Mouse (Mus musculus) retina, postnatal 1 day (tissue): Measurements from ENCODE around the gene Klhl11.

Source experiments
- DNase-seq: peaks from one replicate; pipeline ENCODE4 v3.0.0-alpha.2; 2012

Gene Klhl11

GRCm38 (mm10) chr11:100465833-100466232, 6.7 kb downstream of the Klhl11 start:
- no peak for DNase-seq

DNA sequence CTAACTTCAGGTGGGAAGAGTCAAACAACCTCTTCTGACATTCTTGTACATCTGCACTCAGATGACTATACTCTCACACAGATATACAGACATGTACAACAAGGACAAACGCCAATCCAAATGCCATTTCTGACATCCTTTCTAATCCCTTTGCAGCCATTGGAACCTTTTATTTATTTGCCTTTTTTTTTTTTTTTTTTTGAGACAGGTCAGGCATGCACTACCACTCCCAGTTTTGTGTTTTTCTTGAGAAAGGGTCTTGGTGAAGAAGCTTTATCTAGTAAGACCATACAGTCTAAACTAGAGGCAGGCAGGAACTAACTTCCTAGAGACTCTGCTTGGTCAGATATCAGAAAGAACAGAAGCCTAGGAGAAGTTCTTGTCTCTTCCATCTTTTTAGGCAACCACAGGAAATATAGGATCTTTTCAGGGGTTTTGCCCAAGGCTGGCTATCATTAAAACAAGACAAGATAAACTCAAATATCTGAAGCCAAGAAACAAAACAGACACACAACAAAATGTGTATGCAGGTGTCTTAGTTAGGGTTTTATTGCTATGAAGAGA, 7.2 kb downstream of the Klhl11 start:
- DNase-seq = no peak

GRCm38 (mm10) chr11:100462699-100463098, 9.8 kb downstream of the Klhl11 start:
- no peak for DNase-seq

DNA sequence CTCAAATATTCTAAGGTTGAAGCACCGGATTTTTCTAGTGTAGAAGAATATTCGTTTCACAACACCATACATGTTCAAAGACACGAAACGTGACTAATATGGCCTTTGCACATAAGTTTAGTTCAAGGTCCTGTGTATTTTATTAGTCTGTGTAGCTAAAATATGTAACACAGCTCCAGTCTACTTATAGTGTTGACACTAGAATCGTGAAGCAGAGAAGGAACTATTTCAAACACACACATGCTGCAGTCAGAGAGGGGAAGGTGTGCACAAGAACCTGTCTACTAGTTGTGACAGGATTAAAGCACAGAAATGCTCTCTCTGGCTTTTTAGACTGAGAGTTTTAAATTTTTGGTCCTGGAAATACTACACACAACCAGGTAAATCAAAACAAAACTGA, 14.8 kb downstream of the Klhl11 start:
- no peak for DNase-seq

DNA sequence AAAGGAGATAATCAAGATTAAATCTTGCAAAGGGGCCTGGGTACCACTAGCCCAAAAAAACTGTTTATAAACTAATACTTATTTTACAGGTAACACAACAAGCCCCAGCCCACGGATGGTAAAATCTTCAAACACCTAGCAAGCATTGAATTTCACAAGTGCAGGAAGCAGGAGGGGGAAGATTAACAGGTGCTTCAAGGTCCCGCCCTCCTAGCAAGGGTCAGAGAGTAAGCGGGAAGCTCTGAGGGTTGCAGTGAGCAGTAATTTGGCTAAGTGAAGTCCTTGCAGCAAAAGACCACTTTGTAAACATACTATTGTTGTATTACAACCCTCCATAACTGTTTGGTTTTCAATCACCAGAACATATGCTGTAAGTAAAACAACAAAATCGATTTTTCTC, 15.3 kb downstream of the Klhl11 start:
- DNase-seq = no peak

DNA sequence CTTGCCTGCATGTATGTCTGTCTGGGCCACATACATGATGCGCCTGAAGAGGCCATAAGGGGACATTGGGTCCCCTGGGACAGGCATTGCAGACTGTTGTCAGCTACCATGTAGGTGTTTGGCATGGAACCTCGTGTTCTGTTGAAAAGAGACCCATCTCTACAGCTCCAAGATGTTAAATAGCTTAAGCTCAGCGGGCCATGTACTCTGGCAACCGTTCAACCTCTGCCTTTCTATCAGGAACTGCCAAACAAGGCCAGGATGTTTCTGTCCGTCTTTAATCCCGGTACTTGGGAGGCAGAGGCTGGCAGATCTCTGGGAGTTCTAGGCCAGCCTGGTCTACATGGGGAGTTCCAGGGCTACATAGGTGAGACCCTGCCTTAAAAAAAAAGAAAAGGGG, 29.9 kb downstream of the Klhl11 start:
- DNase-seq = no peak

- no peak for DNase-seq
Measured at GRCm38 (mm10) chr11:100441797-100442196, 30.7 kb downstream of the Klhl11 start, which contains the start of the genes Nt5c3b and Klhl10. Nt5c3b (minus strand) TSS chr11:100441808. Klhl10 (plus strand) TSS chr11:100441917.

GRCm38 (mm10) chr11:100440691-100441522, 31.6 kb downstream of the Klhl11 start:
- peak; percentile 91 for DNase-seq

DNA sequence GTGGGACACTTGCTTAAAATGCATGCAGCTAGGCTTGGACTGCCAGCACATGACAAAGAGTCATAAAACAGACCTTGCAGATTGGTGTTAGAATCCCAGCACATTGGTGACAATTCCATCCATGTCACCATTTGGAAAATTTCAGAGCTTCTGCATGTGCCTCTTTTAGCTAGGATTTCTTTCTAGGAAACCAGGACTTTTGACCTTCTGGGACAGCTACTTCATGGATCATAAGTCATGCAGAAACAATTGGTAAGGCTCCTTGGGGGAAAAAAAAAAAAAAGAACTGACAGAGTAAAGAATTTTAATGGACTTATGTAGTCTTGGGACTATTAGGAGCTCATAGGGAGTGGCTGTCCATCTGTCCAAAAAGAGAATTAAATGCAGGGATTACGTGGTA, 34.6 kb downstream of the Klhl11 start:
- DNase-seq = no peak

DNA sequence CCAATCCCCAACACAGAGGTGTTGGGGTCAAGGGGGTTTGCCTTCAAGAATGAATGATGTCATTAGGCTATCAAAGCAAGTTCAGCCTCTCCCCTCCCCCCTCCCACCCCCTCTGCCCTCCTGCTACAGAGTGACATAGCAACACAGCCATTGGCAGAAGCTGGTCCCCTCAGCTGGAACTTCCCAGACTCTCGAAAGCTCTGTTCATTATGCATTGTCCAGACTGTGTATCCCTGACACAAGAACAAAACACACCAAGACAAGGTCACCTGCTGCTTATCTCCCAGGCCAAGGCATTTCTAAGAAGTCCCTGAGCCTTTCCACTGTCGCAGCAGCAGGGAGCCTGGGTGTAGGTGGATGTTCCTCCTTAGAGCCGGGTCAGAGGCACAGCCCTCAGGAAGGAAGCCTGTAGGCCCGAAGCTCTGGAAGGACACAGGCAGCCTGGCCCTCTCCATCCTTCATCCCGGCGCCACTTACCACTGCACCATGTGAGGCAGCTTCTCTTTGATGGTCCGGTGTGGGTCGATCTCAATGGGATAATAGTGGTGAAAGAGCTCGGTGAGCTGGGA, 36.8 kb downstream of the Klhl11 start:
- DNase-seq = no peak

DNA sequence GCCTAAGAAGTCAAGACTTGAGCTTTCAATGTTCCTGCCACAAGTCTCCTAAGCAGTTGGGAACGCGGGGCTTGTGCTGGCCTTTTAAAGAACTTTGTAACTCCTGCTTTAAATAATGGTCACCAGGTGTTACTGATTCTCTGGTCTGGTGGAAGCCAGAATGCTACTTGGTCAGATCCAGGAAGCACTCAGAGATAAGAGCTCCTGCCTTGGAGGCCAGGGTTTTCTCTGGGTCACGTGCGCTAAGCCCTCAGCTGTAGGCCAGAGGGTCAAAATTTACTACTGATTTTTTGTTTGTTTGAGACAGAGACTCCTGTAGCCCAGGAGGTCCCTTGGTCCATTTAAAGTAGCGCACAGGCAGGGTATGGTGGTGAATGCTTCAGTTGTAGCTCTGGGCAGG, 40.5 kb downstream of the Klhl11 start:
- DNase-seq = no peak

DNA sequence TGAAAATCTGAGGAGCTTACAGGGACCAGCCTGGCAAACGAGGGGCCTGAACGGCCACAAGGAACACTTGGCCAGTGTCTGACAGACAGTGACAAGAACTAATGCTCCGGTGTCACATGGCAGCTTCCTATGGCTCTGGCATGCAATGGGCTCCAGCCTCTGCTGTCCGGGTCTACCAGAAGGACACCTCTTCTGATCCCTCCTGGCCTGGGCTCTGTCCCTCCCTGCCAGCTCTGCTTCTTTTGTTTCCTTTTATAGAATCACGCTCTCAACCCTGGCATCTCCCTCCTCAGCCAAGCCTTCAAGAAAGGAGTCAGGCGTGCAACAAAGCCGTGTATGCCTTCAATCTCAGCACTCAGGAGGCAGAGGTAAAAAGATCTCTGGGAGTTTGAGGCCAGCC, 42.5 kb downstream of the Klhl11 start:
- DNase-seq = no peak

DNA sequence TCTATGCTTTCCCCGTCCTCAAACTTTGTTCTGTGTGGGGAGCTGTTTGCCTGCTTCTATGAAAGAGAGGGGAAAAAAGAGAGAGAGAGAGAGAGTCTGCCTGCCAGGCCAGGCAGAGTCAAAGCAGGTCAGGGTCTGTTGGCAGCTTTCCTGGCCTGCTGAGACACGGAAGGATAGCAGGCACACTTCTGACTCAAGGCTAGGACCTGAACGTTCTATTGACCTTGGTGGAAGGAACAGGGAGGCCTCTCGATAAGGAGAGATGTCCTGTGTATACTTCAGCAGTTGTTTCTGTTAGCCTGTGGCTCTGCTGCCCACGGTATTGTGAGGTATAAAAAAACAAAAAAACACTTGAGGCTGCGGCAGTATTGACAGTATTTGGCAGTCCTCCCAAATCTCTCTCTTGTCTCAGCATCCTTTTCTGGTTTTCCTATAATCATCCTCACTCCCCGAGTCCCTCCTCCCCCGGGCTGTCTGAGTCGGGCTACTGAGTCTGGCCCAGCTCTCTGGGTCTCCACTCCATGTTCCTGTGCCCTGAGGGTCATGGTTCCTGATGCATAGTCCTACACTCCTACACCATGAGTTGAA, 43.8 kb downstream of the Klhl11 start:
- no peak for DNase-seq

DNA sequence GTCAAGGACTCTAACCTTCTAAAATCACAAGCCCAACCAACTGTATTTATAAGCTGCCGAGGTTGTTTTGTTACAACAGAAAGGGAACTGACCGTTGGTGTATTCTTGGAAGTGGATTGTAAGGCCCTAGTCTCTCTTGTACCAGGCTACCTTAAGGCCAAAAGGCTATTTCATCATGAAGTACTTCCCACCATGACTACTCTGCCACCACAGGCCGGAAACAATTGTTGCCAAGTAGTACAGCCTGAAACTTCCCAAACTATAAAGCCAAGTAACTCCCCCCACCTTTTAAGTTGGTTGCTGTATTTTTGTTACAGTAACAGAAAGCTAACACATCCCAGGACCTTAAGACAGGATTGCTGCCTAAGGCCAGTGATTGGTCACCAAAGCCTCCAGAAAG, 45.7 kb downstream of the Klhl11 start:
- DNase-seq = no peak

- peak; percentile 83 for DNase-seq
Measured at GRCm38 (mm10) chr11:100425851-100426250, 46.7 kb downstream of the Klhl11 start.

DNA sequence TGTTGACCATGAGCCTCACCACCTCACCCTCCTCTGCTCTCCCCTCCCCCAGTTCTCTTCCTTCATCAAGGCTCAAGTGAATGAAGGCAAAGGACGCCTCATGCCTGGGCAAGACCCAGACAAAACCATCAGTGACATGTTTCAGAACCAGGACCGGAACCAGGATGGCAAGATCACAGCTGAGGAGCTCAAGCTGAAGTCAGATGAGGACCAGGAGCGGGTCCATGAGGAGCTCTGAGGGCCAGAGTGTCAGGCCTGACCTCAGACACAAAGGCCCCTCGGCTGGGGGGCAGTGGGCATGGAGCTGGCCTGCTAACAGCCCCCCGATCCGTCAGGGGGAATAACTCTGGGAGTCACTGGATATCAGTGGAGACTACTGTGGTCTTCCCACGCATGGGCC, 48.7 kb downstream of the Klhl11 start:
- DNase-seq = no peak

DNA sequence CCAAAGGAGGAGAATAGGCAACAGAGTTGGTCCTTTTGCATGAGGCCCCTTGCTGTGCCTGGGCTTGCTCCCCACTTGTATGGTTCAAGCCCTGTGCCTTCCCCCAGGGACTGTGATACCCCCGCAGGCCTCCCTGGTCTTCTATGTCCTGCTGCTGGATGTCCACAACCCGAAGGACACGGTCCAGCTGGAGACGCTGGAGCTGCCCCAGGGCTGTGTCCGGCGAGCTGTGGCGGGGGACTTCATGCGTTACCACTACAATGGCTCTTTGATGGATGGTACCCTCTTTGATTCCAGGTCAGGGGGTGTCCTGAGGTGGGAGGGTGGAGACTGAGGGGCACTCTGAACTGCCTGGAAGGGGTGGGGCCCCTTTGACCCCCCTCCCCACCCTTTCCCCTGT, 51.0 kb downstream of the Klhl11 start:
- DNase-seq = no peak

DNA sequence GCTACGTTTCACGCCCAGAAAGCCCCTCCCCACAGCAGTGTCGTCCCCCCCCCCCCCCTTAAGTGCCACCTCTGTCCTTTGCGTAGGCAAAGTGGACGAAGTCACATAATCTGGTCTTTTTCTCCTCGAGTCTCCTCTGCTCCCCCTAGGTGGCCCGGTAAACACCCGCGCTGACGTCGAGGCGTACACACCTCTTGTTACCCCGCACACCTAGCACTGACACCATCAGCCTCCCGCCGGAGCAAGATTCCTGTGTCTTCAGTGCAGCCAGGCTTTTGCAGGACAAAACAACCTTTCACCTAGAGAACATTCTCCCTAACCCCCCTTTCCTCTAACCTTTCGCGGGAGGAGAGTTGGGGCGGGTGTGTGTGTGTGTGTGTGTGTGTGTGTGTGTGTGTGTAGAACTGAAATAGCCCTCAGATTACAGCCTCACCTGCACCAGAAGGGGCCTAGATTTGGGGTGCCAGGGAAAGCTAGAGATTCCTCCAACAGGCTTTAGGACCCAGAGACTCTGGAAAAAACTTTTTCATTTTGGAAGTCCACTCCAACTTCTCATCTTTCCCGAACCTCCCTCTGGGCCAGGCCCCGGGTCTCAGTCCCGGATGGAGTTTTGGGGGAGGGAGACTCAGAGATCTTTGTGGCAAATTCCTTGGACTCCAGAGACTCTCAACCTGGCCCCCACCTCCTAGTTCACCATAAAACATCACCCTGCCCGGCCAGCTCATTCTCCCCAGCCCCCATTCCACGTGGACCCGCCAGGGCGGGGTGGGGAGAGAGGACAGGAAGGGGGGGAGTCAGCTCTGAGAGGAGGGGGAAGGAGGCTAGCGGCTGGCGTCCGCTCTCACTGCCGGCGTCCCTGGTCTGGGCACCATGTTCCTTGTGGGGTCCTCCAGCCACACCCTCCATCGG, 57.4 kb downstream of the Klhl11 start, which contains the start of gene Fkbp10:
Gene Fkbp10, plus strand, starts transcription at position 784 of the 909 bp plus-strand sequence.
- DNase-seq = peak; percentile 59

- DNase-seq = peak; percentile 93
Measured at GRCm38 (mm10) chr11:100414021-100414913, 58.3 kb downstream of the Klhl11 start, which contains the start of gene P3h4. P3h4 (minus strand) TSS chr11:100414836.

GRCm38 (mm10) chr11:100413541-100413940, 59.0 kb downstream of the Klhl11 start:
- DNase-seq = no peak
